8 mouse cellular contexts compared by ENCODE assay signal in genomic region chr17:84365006-84365716, GRCm38 (mm10).
DNase-seq lines count a peak whose midpoint lies in the region; ATAC-seq and TF ChIP-seq lines count a peak whose summit lies in the region.

No protein-coding gene starts in this region.

- DNase-seq in heart, adult 18-20 months, result no peak
- peak; percentile 64 for DNase-seq in brain, adult 2 months (ENCODE audit: low read depth, low spot score)
- DNase-seq in spleen, postnatal 4 days (ENCODE audit: low spot score in 2 of 2), result no peak
- no peak for DNase-seq in B cell, adult 2 months
- no peak for DNase-seq in embryo, embryonic 10.5 days (ENCODE audit: low spot score)

- no peak overlapping the region for H3K4me3 ChIP-seq in heart, embryonic 16.5 days (ENCODE audit: low read length)
- no peak overlapping the region for H3K4me3 ChIP-seq in embryonic fibroblast, embryonic 13.5 days (ENCODE audit: insufficient read depth, low read length)
- H3K4me3 ChIP-seq in limb, embryonic 13.5 days, result no peak overlapping the region

- no peak for ATAC-seq in heart, embryonic 16.5 days (replicated peaks; ENCODE audit: extremely low read depth, insufficient read depth, low FRiP score)
- ATAC-seq in limb, embryonic 13.5 days (ENCODE audit: low FRiP score, low read depth), result no peak

- H3K36me3 ChIP-seq in heart, embryonic 16.5 days (ENCODE audit: control insufficient read depth, insufficient read depth), result no peaks in the 10 kb centered on the region
- no peaks in the 10 kb centered on the region for H3K36me3 ChIP-seq in limb, embryonic 13.5 days

- H3K27me3 ChIP-seq in heart, embryonic 16.5 days (ENCODE audit: control insufficient read depth, insufficient read depth, low read length), result no peaks in the 10 kb centered on the region
- H3K27me3 ChIP-seq in limb, embryonic 13.5 days, result no peaks in the 10 kb centered on the region

- H3K9me3 ChIP-seq in heart, embryonic 16.5 days (replicated peaks; ENCODE audit: control insufficient read depth, low read length), result no peaks in the 10 kb centered on the region
- no peaks in the 10 kb centered on the region for H3K9me3 ChIP-seq in limb, embryonic 13.5 days

- peaks cover 22% of the 10 kb centered on the region for H3K4me1 ChIP-seq in heart, embryonic 16.5 days (ENCODE audit: control insufficient read depth, insufficient read depth, low read length)
- no peaks in the 10 kb centered on the region; the same call in 1 of the 2 replicates for H3K4me1 ChIP-seq in embryonic fibroblast, embryonic 13.5 days (ENCODE audit: control insufficient read depth, insufficient read depth, low read length)
- peaks cover 73% of the 10 kb centered on the region for H3K4me1 ChIP-seq in limb, embryonic 13.5 days

- WGBS in heart, embryonic 16.5 days, result 67% methylated on average over 9 of the region's 9 CpGs
- WGBS in limb, embryonic 13.5 days, result 35% methylated on average over 9 of the region's 9 CpGs

- peak overlapping the region; percentile 19; the same call in 1 of the 2 replicates for H3K27ac ChIP-seq in heart, embryonic 16.5 days (ENCODE audit: low read length)
- peak overlapping the region; percentile 15 for H3K27ac ChIP-seq in embryonic fibroblast, embryonic 13.5 days (ENCODE audit: insufficient read depth, low read length)
- H3K27ac ChIP-seq in limb, embryonic 13.5 days, result peak overlapping the region; percentile 89

- H3K4me2 ChIP-seq in heart, embryonic 16.5 days (ENCODE audit: low read depth, low read length), result no peak overlapping the region
- H3K4me2 ChIP-seq in limb, embryonic 13.5 days (replicated peaks), result peak overlapping the region; percentile 32; the same call in 1 of the 2 replicates

- TF ChIP-seq POLR2A in embryonic fibroblast, embryonic 13.5 days (IDR thresholded peaks at IDR 0.05; ENCODE audit: low read depth, low read length), result no peak

- no peak for TF ChIP-seq CTCF in embryonic fibroblast, embryonic 13.5 days (IDR thresholded peaks at IDR 0.05; ENCODE audit: borderline replicate concordance, insufficient read depth, low read length)

- H3K9ac ChIP-seq in heart, embryonic 16.5 days (ENCODE audit: low read length), result no peak overlapping the region
- H3K9ac ChIP-seq in limb, embryonic 13.5 days, result no peak overlapping the region

Comparison
In these comparisons a context has a peak if more than half of its experiments do, and no peak if none do; other contexts are left out.
1. H3K27ac ChIP-seq: peak in every context shown above with its lines; median percentile 89 in limb, embryonic 13.5 days; 19 in heart, embryonic 16.5 days; 15 in embryonic fibroblast, embryonic 13.5 days.